10 mouse cellular contexts compared by ENCODE assay signal in the genomic region with DNA sequence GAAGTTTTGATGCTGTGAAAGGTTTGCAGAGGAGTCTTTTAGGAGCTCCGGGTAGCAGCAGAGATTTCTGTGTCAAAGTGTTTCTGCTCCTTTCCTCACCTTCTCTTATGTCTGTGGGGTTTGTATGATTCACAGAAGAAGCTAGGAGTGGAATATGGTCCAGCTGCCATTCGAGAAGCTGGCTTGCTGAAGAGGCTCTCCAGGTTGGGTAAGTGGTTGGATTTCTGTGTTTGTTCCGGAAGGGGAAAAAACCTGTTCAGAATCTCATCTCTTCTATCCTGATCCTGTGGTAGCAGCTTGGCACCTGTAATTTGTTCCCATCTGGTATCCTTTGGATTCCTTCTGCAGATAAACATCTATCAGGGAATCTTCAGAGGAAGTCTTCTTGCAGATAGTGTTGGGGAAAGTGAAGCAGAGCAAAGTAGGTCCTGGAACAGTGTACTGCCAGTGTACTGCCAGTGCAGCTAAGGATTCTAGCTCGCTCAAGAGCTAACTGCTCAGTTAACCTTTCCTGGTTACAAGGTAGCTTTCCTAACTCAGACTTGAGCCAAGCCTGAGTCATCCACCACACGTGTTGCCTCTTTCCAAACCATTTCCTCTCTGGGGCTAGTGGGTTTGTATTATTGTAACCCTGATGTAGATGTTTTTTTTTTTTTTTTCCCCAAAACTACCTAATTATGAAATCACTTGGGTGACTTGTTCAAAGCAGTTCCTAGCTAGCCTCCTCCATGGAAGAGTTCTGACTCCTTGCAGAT. TPM values are rescaled to one million over a fixed set of nuclear protein-coding genes. Genes with fewer than 3 reads are reported as not detected.
DNase-seq lines count a peak whose midpoint lies in the region; ATAC-seq lines count a peak whose summit lies in the region.
"Had no signal": no experiment of that assay in that cellular context is flagged by ENCODE, and none has a peak within 500 bp of the region (broad histone marks: within the 10 kb centered on the region; RNA-seq: fewer than 3 reads in every experiment).

No protein-coding gene starts in this region.

- H3K27me3 ChIP-seq in heart, embryonic 16.5 days (ENCODE audit: control insufficient read depth, insufficient read depth, low read length) = peaks cover 39% of the 10 kb centered on the region
- H3K27me3 ChIP-seq in embryonic facial prominence, embryonic 15.5 days = peaks cover 37% of the 10 kb centered on the region
- H3K27me3 ChIP-seq in limb, embryonic 13.5 days = peaks cover 46% of the 10 kb centered on the region
- H3K27me3 ChIP-seq in neural tube, embryonic 14.5 days (ENCODE audit: control insufficient read depth, insufficient read depth, low read length) = peaks cover 6% of the 10 kb centered on the region

- H3K36me3 ChIP-seq in heart, embryonic 16.5 days (ENCODE audit: control insufficient read depth, insufficient read depth) = no peaks in the 10 kb centered on the region
- H3K36me3 ChIP-seq in embryonic facial prominence, embryonic 15.5 days = no peaks in the 10 kb centered on the region
- no peaks in the 10 kb centered on the region for H3K36me3 ChIP-seq in limb, embryonic 13.5 days
- H3K36me3 ChIP-seq in neural tube, embryonic 14.5 days (ENCODE audit: control insufficient read depth, insufficient read depth, low read length) = no peaks in the 10 kb centered on the region
- H3K36me3 ChIP-seq: G1E; liver, embryonic 13.5 days had no signal

- WGBS in heart, embryonic 16.5 days = 32% methylated on average over 5 of the region's 5 CpGs
- WGBS in embryonic facial prominence, embryonic 15.5 days = 27% methylated on average over 5 of the region's 5 CpGs
- WGBS in limb, embryonic 13.5 days = 28% methylated on average over 5 of the region's 5 CpGs
- WGBS in neural tube, embryonic 14.5 days = 27% methylated on average over 5 of the region's 5 CpGs

- no peaks in the 10 kb centered on the region for H3K9me3 ChIP-seq in heart, embryonic 16.5 days (replicated peaks; ENCODE audit: control insufficient read depth, low read length)
- H3K9me3 ChIP-seq in embryonic facial prominence, embryonic 15.5 days (replicated peaks) = no peaks in the 10 kb centered on the region
- H3K9me3 ChIP-seq in limb, embryonic 13.5 days = no peaks in the 10 kb centered on the region
- H3K9me3 ChIP-seq in neural tube, embryonic 14.5 days (ENCODE audit: control insufficient read depth, low read length) = no peaks in the 10 kb centered on the region
- H3K9me3 ChIP-seq: G1E; liver, embryonic 13.5 days had no signal

- no peak for DNase-seq in heart, adult 9 months (ENCODE audit: low spot score in 2 of 2)
- DNase-seq in frontal cortex, postnatal 25 days (ENCODE audit: low spot score in 2 of 2) = no peak
- no peak for DNase-seq in spleen, adult 12 weeks (ENCODE audit: low spot score)
- DNase-seq in c-Kit-positive CD71-positive TER-119-positive erythroid progenitor cells, embryonic 14.5 days (ENCODE audit: low spot score) = no peak
- DNase-seq: liver, embryonic 13.5 days had no signal

- H3K27ac ChIP-seq in heart, embryonic 16.5 days (ENCODE audit: low read length) = no peak overlapping the region
- no peak overlapping the region for H3K27ac ChIP-seq in embryonic facial prominence, embryonic 15.5 days (replicated peaks)
- no peak overlapping the region for H3K27ac ChIP-seq in limb, embryonic 13.5 days
- peak overlapping the region; percentile 34; the same call in 1 of the 2 replicates for H3K27ac ChIP-seq in neural tube, embryonic 14.5 days (ENCODE audit: low read depth, low read length)
- H3K27ac ChIP-seq: liver, embryonic 13.5 days had no signal

- H3K4me3 ChIP-seq in heart, embryonic 16.5 days (ENCODE audit: low read length) = peak overlapping the region; percentile 48; the same call in 1 of the 2 replicates
- H3K4me3 ChIP-seq in embryonic facial prominence, embryonic 15.5 days (replicated peaks) = peak overlapping the region; percentile 45
- peak overlapping the region; percentile 53 for H3K4me3 ChIP-seq in limb, embryonic 13.5 days
- H3K4me3 ChIP-seq in neural tube, embryonic 14.5 days (ENCODE audit: low read depth, low read length) = peak overlapping the region; percentile 45

- no peak overlapping the region for H3K9ac ChIP-seq in heart, embryonic 16.5 days (ENCODE audit: low read length)
- no peak overlapping the region for H3K9ac ChIP-seq in embryonic facial prominence, embryonic 15.5 days
- H3K9ac ChIP-seq in limb, embryonic 13.5 days = no peak overlapping the region
- H3K9ac ChIP-seq in neural tube, embryonic 14.5 days (replicated peaks; ENCODE audit: low read depth, low read length) = peak overlapping the region; percentile 51
- H3K9ac ChIP-seq: liver, embryonic 13.5 days had no signal

- no peak for ATAC-seq in heart, embryonic 16.5 days (replicated peaks; ENCODE audit: extremely low read depth, insufficient read depth, low FRiP score)
- no peak for ATAC-seq in embryonic facial prominence, embryonic 15.5 days (ENCODE audit: insufficient number of reproducible peaks, low FRiP score, low TSS enrichment, low read depth)
- no peak for ATAC-seq in limb, embryonic 13.5 days (ENCODE audit: low FRiP score, low read depth)
- ATAC-seq in neural tube, embryonic 14.5 days (ENCODE audit: low read depth) = no peak

- H3K4me2 ChIP-seq in heart, embryonic 16.5 days (ENCODE audit: low read depth, low read length) = no peak overlapping the region
- peak overlapping the region; percentile 93 for H3K4me2 ChIP-seq in embryonic facial prominence, embryonic 15.5 days (replicated peaks)
- H3K4me2 ChIP-seq in limb, embryonic 13.5 days (replicated peaks) = peak overlapping the region; percentile 97
- H3K4me2 ChIP-seq in neural tube, embryonic 14.5 days (ENCODE audit: low read depth, low read length) = peak overlapping the region; percentile 71

- H3K4me1 ChIP-seq in heart, embryonic 16.5 days (ENCODE audit: control insufficient read depth, insufficient read depth, low read length) = 0 out of 2 replicates have a peak, but pooled peaks cover 9% of the 10 kb centered on the region
- peaks cover 17% of the 10 kb centered on the region for H3K4me1 ChIP-seq in embryonic facial prominence, embryonic 15.5 days
- H3K4me1 ChIP-seq in limb, embryonic 13.5 days = peaks cover 19% of the 10 kb centered on the region
- 0 out of 2 replicates have a peak, but pooled peaks cover 5% of the 10 kb centered on the region for H3K4me1 ChIP-seq in neural tube, embryonic 14.5 days (ENCODE audit: control insufficient read depth, insufficient read depth, low read length)

RNA-seq across cellular contexts. Expression of a gene that starts 1.3 kb away (rescaled TPM):
- polyA plus RNA-seq in heart, embryonic 16.5 days (2015; fragmentation: Nextera tagmentation; extraction: Ambion mirVana) = 0.67 and 0.99 TPM in 2 replicates
- polyA plus RNA-seq in embryonic facial prominence, embryonic 15.5 days (2015; fragmentation: Nextera tagmentation; extraction: Ambion mirVana) = 5.5 and 7.4 TPM in 2 replicates
- polyA plus RNA-seq in limb, embryonic 13.5 days (2015; fragmentation: Nextera tagmentation; extraction: Ambion mirVana) = 1.4 and 1.6 TPM in 2 replicates
- 35.5 and 36.1 TPM in 2 replicates for polyA plus RNA-seq in neural tube, embryonic 14.5 days (2014; fragmentation: Nextera tagmentation; extraction: Ambion mirVana)
- polyA plus RNA-seq: G1E had no signal

RNA-seq across cellular contexts. Expression of a gene that starts 40.6 kb away (rescaled TPM):
- polyA plus RNA-seq in heart, embryonic 16.5 days (2015; fragmentation: Nextera tagmentation; extraction: Ambion mirVana) = 85.3 and 98.8 TPM in 2 replicates
- polyA plus RNA-seq in embryonic facial prominence, embryonic 15.5 days (2015; fragmentation: Nextera tagmentation; extraction: Ambion mirVana) = 98.3 and 107 TPM in 2 replicates
- 103 and 104 TPM in 2 replicates for polyA plus RNA-seq in limb, embryonic 13.5 days (2015; fragmentation: Nextera tagmentation; extraction: Ambion mirVana)
- polyA plus RNA-seq in neural tube, embryonic 14.5 days (2014; fragmentation: Nextera tagmentation; extraction: Ambion mirVana) = 180 and 202 TPM in 2 replicates

RNA-seq across cellular contexts. Expression of a gene that starts 42.4 kb away (rescaled TPM):
- polyA plus RNA-seq in heart, embryonic 16.5 days (2015; fragmentation: Nextera tagmentation; extraction: Ambion mirVana) = 12.2 and 15.3 TPM in 2 replicates
- 32.6 and 34.8 TPM in 2 replicates for polyA plus RNA-seq in embryonic facial prominence, embryonic 15.5 days (2015; fragmentation: Nextera tagmentation; extraction: Ambion mirVana)
- polyA plus RNA-seq in limb, embryonic 13.5 days (2015; fragmentation: Nextera tagmentation; extraction: Ambion mirVana) = 36.0 and 37.0 TPM in 2 replicates
- 19.6 and 21.3 TPM in 2 replicates for polyA plus RNA-seq in neural tube, embryonic 14.5 days (2014; fragmentation: Nextera tagmentation; extraction: Ambion mirVana)
